Mouse (Mus musculus): Measurements from ENCODE around the gene Tmem233. TPM values are rescaled to one million over a fixed set of nuclear protein-coding genes. Genes with fewer than 3 reads are reported as not detected.

Tmem233 gene
- total and polyA plus RNA-seq, 2 experiments from 2014 or later, result not detected

DNA sequence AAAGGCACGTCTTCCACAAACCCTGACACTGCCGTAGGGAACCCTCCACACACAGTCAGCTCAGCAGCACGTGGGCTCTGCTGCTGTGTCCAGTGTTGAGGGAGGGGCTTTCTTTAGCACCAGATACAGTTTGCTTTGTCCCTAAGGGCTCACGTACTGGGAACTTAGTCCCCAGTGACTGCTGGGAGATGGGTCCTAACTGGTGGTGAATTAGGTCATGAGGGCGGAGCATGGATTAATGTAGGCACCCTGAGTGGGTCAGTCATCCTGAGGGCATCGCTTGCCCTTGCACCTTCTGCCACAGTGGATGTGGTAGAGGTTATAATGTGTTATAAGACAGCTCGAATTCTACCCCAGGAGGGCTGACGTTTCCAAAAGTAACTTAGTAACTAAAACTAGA, 65.7 kb downstream of the Tmem233 start:
- Histone ChIP-seq H3K9ac (replicated peaks; ENCODE audit: low read length) (no peak overlapping the region), H3K4me1 (ENCODE audit: insufficient read depth, low read length) (no peaks in the 10 kb centered on the region; the same call in 1 of the 2 replicates), H3K4me2 (ENCODE audit: low read depth, low read length) (no peak overlapping the region), H3K36me3 (ENCODE audit: insufficient read depth, low read length) (peaks cover 83% of the 10 kb centered on the region), H3K27me3 (ENCODE audit: insufficient read depth, low read length) (no peaks in the 10 kb centered on the region), H3K4me3 (ENCODE audit: low read length) (no peak overlapping the region), H3K27ac (no peak overlapping the region), H3K9me3 (ENCODE audit: low read length) (no peaks in the 10 kb centered on the region)
- ATAC-seq (no peak), DNase-seq (ENCODE audit: low spot score) (no peak)
- no peak for TF ChIP-seq CTCF (IDR thresholded peaks at IDR 0.05; ENCODE audit: low read depth)
- WGBS, result 92% methylated on average over 8 of the region's 8 CpGs

DNA sequence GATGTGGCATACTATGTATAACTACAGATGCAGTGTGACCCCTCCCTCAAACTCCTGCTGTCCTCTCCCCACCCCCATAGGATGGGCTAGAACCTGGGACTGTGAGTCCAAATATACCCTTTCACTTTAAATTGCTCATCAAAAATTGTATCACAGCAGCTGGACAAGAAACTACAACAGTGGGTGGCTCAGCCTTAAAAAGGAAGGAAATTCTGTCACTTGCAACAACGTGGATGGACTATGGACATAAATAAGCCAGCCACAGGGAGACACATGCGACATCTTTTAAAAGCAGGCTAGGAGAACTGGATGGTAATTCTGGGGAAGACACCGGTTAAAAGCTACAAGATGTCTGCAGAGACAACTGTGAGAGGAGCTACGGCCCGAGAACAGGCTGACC, 66.5 kb downstream of the Tmem233 start:
- Histone ChIP-seq H3K9me3 (ENCODE audit: low read length) (no peaks in the 10 kb centered on the region), H3K27me3 (ENCODE audit: insufficient read depth, low read length) (no peaks in the 10 kb centered on the region), H3K4me3 (ENCODE audit: low read length) (no peak overlapping the region), H3K36me3 (ENCODE audit: insufficient read depth, low read length) (peaks cover 82% of the 10 kb centered on the region), H3K9ac (replicated peaks; ENCODE audit: low read length) (no peak overlapping the region), H3K4me1 (ENCODE audit: insufficient read depth, low read length) (no peaks in the 10 kb centered on the region), H3K27ac (no peak overlapping the region), H3K4me2 (ENCODE audit: low read depth, low read length) (no peak overlapping the region)
- no peak for TF ChIP-seq CTCF (IDR thresholded peaks at IDR 0.05; ENCODE audit: low read depth)
- DNase-seq (ENCODE audit: low spot score) (no peak), ATAC-seq (no peak)
- WGBS, result 92% methylated on average over 5 of the region's 5 CpGs

DNA sequence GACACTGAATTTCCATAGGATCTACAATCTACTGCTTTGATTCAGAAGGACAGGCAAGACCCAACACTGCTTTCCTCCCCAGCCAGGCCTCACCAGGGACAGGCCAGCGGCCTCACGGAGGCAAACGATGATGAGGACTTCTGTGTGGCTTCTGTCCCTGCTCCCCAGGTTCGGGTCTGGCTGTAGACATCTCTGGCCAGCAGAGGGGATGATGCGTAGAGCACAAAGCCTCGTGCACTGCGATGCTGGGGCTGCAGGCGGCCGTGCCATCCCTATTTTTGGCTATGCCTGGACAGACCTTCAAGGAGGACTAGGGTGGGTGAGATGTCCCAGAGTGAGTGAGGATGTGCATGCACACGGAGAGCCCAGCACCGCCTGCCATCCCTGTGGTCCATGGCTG, 68.8 kb downstream of the Tmem233 start:
- no peak overlapping the region for H3K9ac ChIP-seq (replicated peaks; ENCODE audit: low read length)
- no peak for TF ChIP-seq CTCF (IDR thresholded peaks at IDR 0.05; ENCODE audit: low read depth)
- H3K27ac ChIP-seq, result no peak overlapping the region
- H3K27me3 ChIP-seq (ENCODE audit: insufficient read depth, low read length), result no peaks in the 10 kb centered on the region
- ATAC-seq (no peak), DNase-seq (ENCODE audit: low spot score) (no peak)
- no peaks in the 10 kb centered on the region for H3K4me1 ChIP-seq (ENCODE audit: insufficient read depth, low read length)
- no peak overlapping the region for H3K4me2 ChIP-seq (ENCODE audit: low read depth, low read length)
- peaks cover 59% of the 10 kb centered on the region for H3K36me3 ChIP-seq (ENCODE audit: insufficient read depth, low read length)
- no peaks in the 10 kb centered on the region for H3K9me3 ChIP-seq (ENCODE audit: low read length)
- no peak overlapping the region for H3K4me3 ChIP-seq (ENCODE audit: low read length)
- WGBS, result 93% methylated on average over 11 of the region's 11 CpGs

DNA sequence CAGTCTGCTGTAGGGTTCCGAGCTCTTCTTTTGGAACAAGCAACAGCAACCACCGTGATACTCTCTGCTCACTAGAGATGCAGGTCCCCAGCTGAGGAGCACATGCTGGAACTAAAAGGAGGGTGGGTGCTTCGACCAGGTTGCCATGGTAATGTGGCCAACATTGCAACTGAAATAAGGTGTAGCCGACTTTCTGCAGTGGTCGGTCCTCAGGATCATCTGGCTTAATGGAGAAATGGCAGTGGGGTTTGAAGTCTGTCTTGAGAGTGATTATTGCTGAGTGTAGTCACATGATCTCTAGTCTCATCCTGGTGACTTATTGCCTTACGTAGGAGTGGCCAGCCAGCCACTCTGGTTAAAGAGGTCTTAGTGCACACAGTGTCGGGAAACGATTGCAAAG, 69.2 kb downstream of the Tmem233 start:
- H3K27me3 ChIP-seq (ENCODE audit: insufficient read depth, low read length), result no peaks in the 10 kb centered on the region
- H3K4me1 ChIP-seq (ENCODE audit: insufficient read depth, low read length), result no peaks in the 10 kb centered on the region
- no peak overlapping the region for H3K9ac ChIP-seq (replicated peaks; ENCODE audit: low read length)
- H3K4me2 ChIP-seq (ENCODE audit: low read depth, low read length), result no peak overlapping the region
- no peaks in the 10 kb centered on the region for H3K9me3 ChIP-seq (ENCODE audit: low read length)
- peaks cover 55% of the 10 kb centered on the region for H3K36me3 ChIP-seq (ENCODE audit: insufficient read depth, low read length)
- no peak overlapping the region for H3K4me3 ChIP-seq (ENCODE audit: low read length)
- TF ChIP-seq CTCF (IDR thresholded peaks at IDR 0.05; ENCODE audit: low read depth), result no peak
- no peak for DNase-seq (ENCODE audit: low spot score)
- no peak for ATAC-seq
- H3K27ac ChIP-seq, result no peak overlapping the region
- WGBS, result 74% methylated on average over 8 of the region's 8 CpGs

DNA sequence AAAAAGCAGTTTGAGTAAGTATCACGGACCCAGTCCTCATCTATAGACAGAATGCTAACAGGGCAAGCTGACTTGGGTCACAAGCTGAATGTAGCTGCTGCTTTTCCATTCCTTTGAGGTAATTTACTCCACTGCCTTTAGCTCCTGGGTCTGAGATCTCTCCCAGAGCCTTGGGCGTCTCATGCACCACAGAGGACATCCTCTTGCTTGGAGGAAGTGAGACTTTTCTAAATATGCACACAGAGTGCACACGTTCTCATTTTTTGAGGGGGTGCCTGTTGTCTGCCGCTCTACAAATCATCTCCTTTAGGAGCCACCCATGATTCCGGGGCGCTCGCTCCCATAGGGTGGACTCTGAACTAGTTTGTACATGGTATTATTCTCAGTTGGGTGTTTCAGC, 70.5 kb downstream of the Tmem233 start:
- H3K4me2 ChIP-seq (ENCODE audit: low read depth, low read length), result no peak overlapping the region
- no peaks in the 10 kb centered on the region for H3K27me3 ChIP-seq (ENCODE audit: insufficient read depth, low read length)
- no peaks in the 10 kb centered on the region for H3K4me1 ChIP-seq (ENCODE audit: insufficient read depth, low read length)
- peaks cover 45% of the 10 kb centered on the region for H3K36me3 ChIP-seq (ENCODE audit: insufficient read depth, low read length)
- DNase-seq (ENCODE audit: low spot score), result no peak
- H3K9ac ChIP-seq (replicated peaks; ENCODE audit: low read length), result no peak overlapping the region
- ATAC-seq, result no peak
- H3K9me3 ChIP-seq (ENCODE audit: low read length), result no peaks in the 10 kb centered on the region
- no peak overlapping the region for H3K27ac ChIP-seq
- 94% methylated on average over 7 of the region's 7 CpGs for WGBS
- TF ChIP-seq CTCF (IDR thresholded peaks at IDR 0.05; ENCODE audit: low read depth), result no peak
- H3K4me3 ChIP-seq (ENCODE audit: low read length), result no peak overlapping the region

DNA sequence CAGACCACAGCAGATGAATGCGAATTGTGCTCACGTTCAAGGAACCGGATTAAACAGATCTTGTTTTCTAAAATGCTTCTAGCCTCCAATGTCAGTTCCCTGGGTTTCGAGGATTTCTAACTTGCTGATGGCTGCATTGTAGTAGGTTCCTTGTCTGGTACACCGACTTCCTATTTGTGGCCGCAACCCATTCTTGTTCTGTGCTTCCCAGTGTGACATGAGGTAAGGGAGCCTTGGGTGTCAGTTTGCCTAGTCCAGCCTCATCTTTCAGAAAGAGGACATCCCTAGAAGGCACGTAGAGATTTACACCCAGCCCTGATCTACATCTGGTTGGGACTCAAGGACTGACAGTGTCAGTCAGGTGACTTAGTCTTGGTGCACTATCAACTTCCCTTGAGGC, 71.3 kb downstream of the Tmem233 start:
- H3K4me2 ChIP-seq (ENCODE audit: low read depth, low read length), result no peak overlapping the region
- no peaks in the 10 kb centered on the region for H3K4me1 ChIP-seq (ENCODE audit: insufficient read depth, low read length)
- no peak for DNase-seq (ENCODE audit: low spot score)
- H3K27me3 ChIP-seq (ENCODE audit: insufficient read depth, low read length), result no peaks in the 10 kb centered on the region
- peaks cover 37% of the 10 kb centered on the region for H3K36me3 ChIP-seq (ENCODE audit: insufficient read depth, low read length)
- 94% methylated on average over 7 of the region's 7 CpGs for WGBS
- no peak for ATAC-seq
- H3K4me3 ChIP-seq (ENCODE audit: low read length), result no peak overlapping the region
- no peak overlapping the region for H3K9ac ChIP-seq (replicated peaks; ENCODE audit: low read length)
- no peak for TF ChIP-seq CTCF (IDR thresholded peaks at IDR 0.05; ENCODE audit: low read depth)
- no peaks in the 10 kb centered on the region for H3K9me3 ChIP-seq (ENCODE audit: low read length)
- no peak overlapping the region for H3K27ac ChIP-seq

DNA sequence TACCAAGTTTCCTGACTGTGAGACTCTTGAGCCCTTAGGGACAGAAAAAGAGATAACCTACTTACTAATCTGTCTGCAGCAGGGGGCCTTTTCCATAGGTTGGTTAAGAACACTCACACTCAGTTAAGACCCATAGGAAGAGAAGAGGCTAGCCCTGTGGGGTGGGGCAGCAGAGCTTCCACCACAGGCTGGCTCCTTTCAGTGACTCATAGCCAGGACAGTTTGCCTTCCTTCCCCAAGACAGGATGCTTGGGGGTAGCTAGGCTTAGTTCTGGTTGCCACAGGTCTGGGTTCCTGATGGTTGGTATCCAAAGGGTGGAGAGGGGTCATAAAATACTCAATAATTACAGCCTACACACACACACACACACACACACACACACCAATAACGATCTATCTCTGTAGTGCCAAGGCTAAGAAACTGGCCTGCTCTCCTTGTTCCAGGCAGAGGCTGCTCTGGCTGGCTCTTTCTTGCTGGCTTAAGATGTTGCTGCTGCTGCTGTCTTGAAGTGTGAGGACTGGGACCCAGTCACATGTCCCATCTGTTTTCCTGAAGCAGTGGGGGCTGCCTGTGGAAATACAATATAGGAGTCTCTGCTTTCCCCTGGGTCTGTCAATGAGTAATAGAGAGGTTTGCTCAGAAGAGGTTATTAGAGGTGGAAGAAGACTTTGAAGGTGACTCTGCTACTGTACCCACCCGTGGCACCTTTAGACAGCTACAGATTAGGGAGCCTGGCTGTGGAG, 73.0 kb downstream of the Tmem233 start:
- H3K9ac ChIP-seq (replicated peaks; ENCODE audit: low read length), result no peak overlapping the region
- H3K4me3 ChIP-seq (ENCODE audit: low read length), result no peak overlapping the region
- H3K36me3 ChIP-seq (ENCODE audit: insufficient read depth, low read length), result peaks cover 20% of the 10 kb centered on the region
- TF ChIP-seq CTCF (IDR thresholded peaks at IDR 0.05; ENCODE audit: low read depth), result no peak
- H3K4me1 ChIP-seq (ENCODE audit: insufficient read depth, low read length), result no peaks in the 10 kb centered on the region
- 82% methylated on average over 2 of the region's 2 CpGs for WGBS
- no peak overlapping the region for H3K4me2 ChIP-seq (ENCODE audit: low read depth, low read length)
- no peak overlapping the region for H3K27ac ChIP-seq
- ATAC-seq (no peak), DNase-seq (ENCODE audit: low spot score) (no peak)
- H3K9me3 ChIP-seq (ENCODE audit: low read length), result no peaks in the 10 kb centered on the region
- no peaks in the 10 kb centered on the region for H3K27me3 ChIP-seq (ENCODE audit: insufficient read depth, low read length)

Measured in hindbrain, postnatal 0 days (tissue).